Mouse (Mus musculus): ENCODE results near the gene Sept10. TPM values are rescaled to one million over a fixed set of nuclear protein-coding genes. Genes with fewer than 3 reads are reported as not detected.

The Sept10 gene
- polyA plus RNA-seq, 1 experiment from 2014 or later = 37.3 TPM

GRCm38 (mm10) chr10:59222271-59223101 lies 839 bp upstream of the Sept10 start:
- Histone ChIP-seq H3K36me3 (replicated peaks) (peaks cover 6% of the 10 kb centered on the region), H3K27ac (replicated peaks) (peak overlapping the region; percentile 98), H3K9me3 (no peaks in the 10 kb centered on the region), H3K4me1 (peaks cover 28% of the 10 kb centered on the region), H3K27me3 (replicated peaks; ENCODE audit: low read depth, poor library complexity, severe bottlenecking) (peaks cover 10% of the 10 kb centered on the region; the same call in 1 of the 2 replicates), H3K4me3 (peak overlapping the region; percentile 92)
- DNase-seq (ENCODE audit: low spot score) = no peak
- whole genome bisulfite sequencing = 3% methylated on average over 49 of the region's 49 CpGs

DNA sequence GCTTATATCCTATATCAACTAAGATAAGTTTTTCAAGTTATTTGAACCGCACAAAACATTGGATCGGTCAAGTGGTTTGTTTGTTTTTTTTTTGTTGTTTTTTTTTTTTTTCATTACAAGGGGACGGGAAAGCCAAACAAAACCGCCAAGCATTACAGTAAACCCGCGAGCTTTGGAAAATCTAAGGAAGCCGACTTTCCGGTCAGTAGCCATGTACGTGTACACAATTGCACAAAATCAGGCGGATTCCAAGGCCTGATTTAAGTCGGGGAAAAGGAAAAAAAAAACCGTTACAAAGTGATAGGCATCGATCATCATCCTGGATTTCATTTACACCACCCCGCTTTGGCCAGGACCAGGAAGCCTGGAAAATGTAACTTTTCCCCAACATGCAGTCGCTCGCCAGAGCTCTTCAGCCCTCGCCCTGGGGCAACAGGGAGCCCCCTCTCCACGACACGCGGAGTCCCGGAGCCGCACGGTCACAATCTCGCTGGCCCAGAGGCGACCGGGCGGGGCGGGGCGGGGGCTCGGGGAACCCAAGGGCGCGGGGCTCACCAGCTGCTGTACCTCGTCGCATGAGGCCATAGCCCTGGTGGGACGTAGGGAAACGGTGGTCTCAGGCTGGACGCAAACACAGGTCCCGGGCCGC lies 699 bp downstream of the Sept10 start:
- no peak for DNase-seq (ENCODE audit: low spot score)
- Histone ChIP-seq H3K27me3 (replicated peaks; ENCODE audit: low read depth, poor library complexity, severe bottlenecking) (peaks cover 10% of the 10 kb centered on the region; the same call in 1 of the 2 replicates), H3K4me1 (peaks cover 28% of the 10 kb centered on the region), H3K9me3 (no peaks in the 10 kb centered on the region), H3K36me3 (replicated peaks) (peaks cover 6% of the 10 kb centered on the region), H3K27ac (replicated peaks) (peak overlapping the region; percentile 98), H3K4me3 (peak overlapping the region; percentile 92)
- 2% methylated on average over 39 of the region's 39 CpGs for WGBS

- Histone ChIP-seq H3K9me3 (no peaks in the 10 kb centered on the region), H3K27ac (replicated peaks) (no peak overlapping the region), H3K4me1 (peaks cover 17% of the 10 kb centered on the region), H3K27me3 (replicated peaks; ENCODE audit: low read depth, poor library complexity, severe bottlenecking) (no peaks in the 10 kb centered on the region), H3K4me3 (no peak overlapping the region), H3K36me3 (replicated peaks) (0 out of 2 replicates have a peak, but pooled peaks cover 8% of the 10 kb centered on the region)
- DNase-seq (ENCODE audit: low spot score) = no peak
Observed at GRCm38 (mm10) chr10:59200011-59200410, 21.6 kb downstream of the Sept10 start.

DNA sequence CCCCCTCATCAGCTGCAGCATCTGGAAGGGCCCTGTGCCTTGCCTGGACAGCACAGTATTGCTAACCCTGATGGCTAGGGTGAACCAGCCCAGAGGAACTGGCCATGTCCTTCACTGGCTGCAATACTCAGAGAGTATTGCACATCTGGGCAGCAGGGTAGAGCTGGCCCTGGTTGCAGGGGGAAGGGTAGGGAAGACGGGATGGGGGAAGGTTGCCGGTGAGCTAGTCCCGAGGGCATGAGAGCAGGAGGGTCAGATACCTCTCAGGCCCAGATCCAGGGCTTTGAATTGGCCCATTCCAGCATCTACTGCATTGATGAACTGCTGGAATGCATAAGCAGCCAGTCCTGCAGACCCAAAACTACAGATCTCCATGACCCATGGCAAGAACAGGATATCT lies 24.9 kb downstream of the Sept10 start:
- H3K4me1 ChIP-seq = peaks cover 20% of the 10 kb centered on the region
- 79% methylated on average over 3 of the region's 3 CpGs for WGBS
- DNase-seq (ENCODE audit: low spot score) = no peak
- no peaks in the 10 kb centered on the region for H3K27me3 ChIP-seq (replicated peaks; ENCODE audit: low read depth, poor library complexity, severe bottlenecking)
- 0 out of 2 replicates have a peak, but pooled peaks cover 3% of the 10 kb centered on the region for H3K36me3 ChIP-seq (replicated peaks)
- no peak overlapping the region for H3K27ac ChIP-seq (replicated peaks)
- no peaks in the 10 kb centered on the region for H3K9me3 ChIP-seq
- H3K4me3 ChIP-seq = no peak overlapping the region

DNA sequence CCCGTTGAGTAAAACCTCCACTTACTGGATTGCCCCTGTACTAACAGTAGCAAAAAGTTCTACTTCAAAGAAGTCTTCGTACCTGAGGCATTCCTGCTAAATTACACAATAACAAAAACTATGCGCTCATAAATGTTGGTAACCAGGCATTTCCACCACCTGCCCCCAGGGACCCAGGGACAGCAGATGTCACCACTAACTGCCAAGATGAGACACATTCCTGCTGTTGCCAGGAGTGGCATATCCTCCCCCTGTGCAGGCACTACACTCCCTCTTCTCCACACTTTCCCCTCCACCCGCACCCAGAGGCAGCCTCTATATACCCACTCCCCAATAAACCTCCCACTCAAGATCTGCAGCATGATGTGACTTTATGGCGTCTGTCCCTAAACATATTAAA lies 26.8 kb downstream of the Sept10 start:
- WGBS = 76% methylated on average over 5 of the region's 5 CpGs
- Histone ChIP-seq H3K27me3 (replicated peaks; ENCODE audit: low read depth, poor library complexity, severe bottlenecking) (no peaks in the 10 kb centered on the region), H3K4me1 (peaks cover 20% of the 10 kb centered on the region), H3K9me3 (no peaks in the 10 kb centered on the region), H3K27ac (replicated peaks) (no peak overlapping the region), H3K36me3 (replicated peaks) (peaks cover 17% of the 10 kb centered on the region), H3K4me3 (no peak overlapping the region)
- DNase-seq (ENCODE audit: low spot score) = peak; percentile 19

DNA sequence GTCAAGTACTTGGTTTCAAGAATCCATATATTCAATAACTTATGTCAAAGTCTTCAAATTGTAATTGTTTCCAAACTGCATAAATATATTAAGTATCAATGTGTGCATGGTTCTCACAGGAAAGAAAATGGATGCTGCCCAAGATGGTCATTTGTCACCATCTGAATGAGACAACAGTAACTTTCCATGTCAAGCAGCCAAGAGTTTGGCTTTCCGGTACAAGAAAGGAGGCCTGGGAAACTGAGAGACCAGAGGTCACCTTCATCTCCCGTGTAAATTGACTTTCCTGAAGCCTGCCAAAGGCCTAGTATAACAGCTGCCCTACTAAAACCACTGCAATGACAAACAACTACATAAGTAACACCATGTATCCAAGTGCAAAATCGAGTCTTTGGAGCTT lies 39.3 kb downstream of the Sept10 start:
- Histone ChIP-seq H3K4me3 (no peak overlapping the region), H3K36me3 (replicated peaks) (peaks cover 21% of the 10 kb centered on the region), H3K9me3 (no peaks in the 10 kb centered on the region), H3K27me3 (replicated peaks; ENCODE audit: low read depth, poor library complexity, severe bottlenecking) (no peaks in the 10 kb centered on the region), H3K27ac (replicated peaks) (no peak overlapping the region), H3K4me1 (no peaks in the 10 kb centered on the region)
- no peak for DNase-seq (ENCODE audit: low spot score)
- 80% methylated on average over 3 of the region's 3 CpGs for WGBS

- Histone ChIP-seq H3K4me1 (no peaks in the 10 kb centered on the region), H3K4me3 (no peak overlapping the region), H3K27ac (replicated peaks) (no peak overlapping the region), H3K9me3 (no peaks in the 10 kb centered on the region), H3K27me3 (replicated peaks; ENCODE audit: low read depth, poor library complexity, severe bottlenecking) (no peaks in the 10 kb centered on the region), H3K36me3 (replicated peaks) (peaks cover 29% of the 10 kb centered on the region)
- 93% methylated on average over 3 of the region's 3 CpGs for WGBS
- DNase-seq (ENCODE audit: low spot score) = no peak
Observed at GRCm38 (mm10) chr10:59179620-59180019, 42.0 kb downstream of the Sept10 start.

DNA sequence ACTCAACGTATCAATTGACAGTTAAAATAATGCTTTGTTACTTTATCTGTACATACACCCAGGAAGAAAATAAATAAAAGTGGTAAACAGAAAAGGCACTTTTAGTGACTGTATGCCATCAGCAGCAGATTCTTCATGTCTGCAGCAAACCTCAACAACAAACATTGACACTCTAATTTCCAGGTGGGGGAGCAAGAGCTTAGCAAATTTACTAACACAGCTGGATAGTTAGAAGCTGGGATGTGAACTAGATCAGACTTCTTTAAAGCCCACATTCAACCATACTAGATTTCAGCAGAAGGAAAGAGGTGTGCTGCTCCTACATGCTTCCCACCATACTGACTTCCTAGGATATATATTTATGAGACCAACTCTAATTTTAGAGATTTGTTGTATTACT lies 49.1 kb downstream of the Sept10 start:
- H3K9me3 ChIP-seq = no peaks in the 10 kb centered on the region
- H3K27ac ChIP-seq (replicated peaks) = no peak overlapping the region
- H3K4me1 ChIP-seq = no peaks in the 10 kb centered on the region
- H3K27me3 ChIP-seq (replicated peaks; ENCODE audit: low read depth, poor library complexity, severe bottlenecking) = no peaks in the 10 kb centered on the region
- 96% methylated on average over 1 of the region's 1 CpGs for WGBS
- H3K36me3 ChIP-seq (replicated peaks) = peaks cover 32% of the 10 kb centered on the region
- no peak for DNase-seq (ENCODE audit: low spot score)
- no peak overlapping the region for H3K4me3 ChIP-seq

GRCm38 (mm10) chr10:59171042-59171441 lies 50.6 kb downstream of the Sept10 start:
- no peak overlapping the region for H3K4me3 ChIP-seq
- DNase-seq (ENCODE audit: low spot score) = no peak
- no peaks in the 10 kb centered on the region for H3K4me1 ChIP-seq
- H3K9me3 ChIP-seq = no peaks in the 10 kb centered on the region
- no peak overlapping the region for H3K27ac ChIP-seq (replicated peaks)
- peaks cover 28% of the 10 kb centered on the region for H3K36me3 ChIP-seq (replicated peaks)
- 76% methylated on average over 3 of the region's 3 CpGs for WGBS
- H3K27me3 ChIP-seq (replicated peaks; ENCODE audit: low read depth, poor library complexity, severe bottlenecking) = no peaks in the 10 kb centered on the region

DNA sequence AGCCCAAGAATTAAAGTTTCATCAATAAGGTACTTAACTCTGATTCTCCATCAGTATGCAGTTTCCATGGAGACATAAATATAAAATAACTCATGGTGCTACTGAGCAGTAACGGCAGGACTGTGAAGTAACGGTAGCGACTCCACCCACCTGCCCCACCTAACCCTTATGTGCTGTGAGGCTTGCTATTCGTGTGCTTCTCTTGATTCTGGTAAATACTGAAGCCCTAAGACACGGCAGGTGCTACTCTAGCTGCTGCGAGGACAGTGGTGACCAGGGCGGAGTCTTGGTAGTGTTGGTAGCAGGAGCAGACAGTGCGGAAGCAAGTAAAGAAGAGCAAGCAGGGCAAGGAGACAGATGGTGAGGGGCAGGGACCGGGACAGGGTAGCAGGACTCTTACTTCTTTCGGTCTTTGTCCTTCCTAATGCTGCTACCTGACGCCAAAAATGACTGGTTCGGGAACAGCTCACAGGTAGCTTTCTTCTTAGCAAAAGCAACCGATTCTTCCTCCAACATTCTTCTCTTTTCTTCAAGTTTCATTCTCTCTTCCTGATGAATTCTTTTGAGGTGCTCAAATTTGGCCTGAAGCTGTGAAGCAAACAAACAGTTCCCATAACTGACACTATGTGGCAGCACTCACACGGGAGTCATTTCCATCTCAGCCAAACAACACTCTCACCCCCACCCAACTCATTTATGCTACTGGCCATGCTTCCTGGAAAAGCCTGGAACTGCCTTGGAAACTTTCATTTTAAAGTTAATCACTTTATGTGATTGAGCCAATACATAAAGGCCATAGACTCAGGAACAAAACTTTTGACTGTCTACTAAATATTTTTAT lies 55.3 kb downstream of the Sept10 start:
- H3K36me3 ChIP-seq (replicated peaks) = peaks cover 21% of the 10 kb centered on the region
- 71% methylated on average over 14 of the region's 14 CpGs for WGBS
- no peak overlapping the region for H3K4me3 ChIP-seq
- peak; percentile 34 for DNase-seq (ENCODE audit: low spot score)
- H3K27ac ChIP-seq (replicated peaks) = no peak overlapping the region
- H3K27me3 ChIP-seq (replicated peaks; ENCODE audit: low read depth, poor library complexity, severe bottlenecking) = no peaks in the 10 kb centered on the region
- no peaks in the 10 kb centered on the region for H3K9me3 ChIP-seq
- H3K4me1 ChIP-seq = no peaks in the 10 kb centered on the region

DNA sequence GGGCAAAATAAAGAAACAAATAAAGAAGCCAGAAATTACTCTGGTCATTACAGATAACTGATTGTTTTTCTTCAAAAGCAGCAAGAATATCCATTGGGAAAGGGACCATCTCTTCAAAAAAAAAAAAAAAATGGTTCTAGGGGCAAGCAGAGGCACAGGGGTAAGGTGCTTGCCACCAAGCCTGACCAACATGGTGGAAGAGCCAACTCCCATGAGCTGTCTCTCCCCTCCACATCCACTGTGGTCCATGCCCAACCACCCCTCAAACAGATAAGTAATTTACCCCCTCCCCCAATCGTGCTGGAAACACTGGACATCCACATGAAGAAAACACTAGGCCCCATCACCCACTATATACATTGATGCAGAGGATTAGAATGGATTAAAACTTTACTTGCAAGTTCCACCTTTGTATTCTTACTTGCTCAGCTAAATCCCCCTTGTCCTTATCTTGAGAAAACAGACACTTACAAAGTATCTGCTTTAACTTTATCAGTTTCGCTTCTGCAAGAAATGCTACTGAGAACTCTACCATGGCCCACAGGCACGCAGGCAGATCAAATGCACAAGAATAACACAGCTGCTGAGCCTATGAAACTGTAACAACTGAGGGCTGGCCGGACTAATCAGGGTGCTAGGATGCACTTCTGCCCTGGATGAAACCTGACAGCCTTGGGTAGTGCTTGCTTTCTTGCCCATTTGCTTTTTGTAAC lies 59.3 kb downstream of the Sept10 start:
- peaks cover 7% of the 10 kb centered on the region; the same call in 1 of the 2 replicates for H3K36me3 ChIP-seq (replicated peaks)
- no peaks in the 10 kb centered on the region for H3K9me3 ChIP-seq
- no peaks in the 10 kb centered on the region for H3K4me1 ChIP-seq
- no peak for DNase-seq (ENCODE audit: low spot score)
- no peak overlapping the region for H3K27ac ChIP-seq (replicated peaks)
- 65% methylated on average over 4 of the region's 4 CpGs for WGBS
- H3K27me3 ChIP-seq (replicated peaks; ENCODE audit: low read depth, poor library complexity, severe bottlenecking) = no peaks in the 10 kb centered on the region
- H3K4me3 ChIP-seq = no peak overlapping the region

DNA sequence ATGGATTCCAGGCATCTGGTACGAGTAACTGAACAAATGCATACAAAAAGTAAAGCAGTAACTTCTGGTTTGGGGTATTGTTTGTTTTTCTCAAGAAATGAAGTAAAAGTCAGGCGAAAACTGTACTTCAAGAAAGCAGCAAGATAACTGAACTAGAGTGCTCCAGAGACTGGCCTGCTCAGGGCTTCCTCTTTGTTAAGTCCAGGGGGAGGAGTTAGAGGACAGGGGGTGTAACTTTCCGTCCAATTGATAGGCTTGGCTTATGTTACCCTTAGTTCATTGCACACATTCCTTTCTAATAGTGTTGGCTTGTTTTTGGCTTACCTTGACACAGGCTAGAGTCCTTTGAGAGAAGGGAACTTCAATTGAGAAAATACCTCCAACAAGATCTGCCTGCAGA lies 63.0 kb downstream of the Sept10 start:
- no peak overlapping the region for H3K4me3 ChIP-seq
- H3K4me1 ChIP-seq = no peaks in the 10 kb centered on the region
- no peaks in the 10 kb centered on the region for H3K27me3 ChIP-seq (replicated peaks; ENCODE audit: low read depth, poor library complexity, severe bottlenecking)
- H3K36me3 ChIP-seq (replicated peaks) = peaks cover 5% of the 10 kb centered on the region; the same call in 1 of the 2 replicates
- H3K27ac ChIP-seq (replicated peaks) = no peak overlapping the region
- no peaks in the 10 kb centered on the region for H3K9me3 ChIP-seq
- no peak for DNase-seq (ENCODE audit: low spot score)
- WGBS = 66% methylated on average over 3 of the region's 3 CpGs
